Mouse (Mus musculus): ENCODE results near the gene Slc25a13. TPM values are rescaled to one million over a fixed set of nuclear protein-coding genes. Genes with fewer than 3 reads are reported as not detected.

Slc25a13 gene
- total and polyA plus RNA-seq, 2 experiments from 2014 or later, result 3.4 to 3.5 TPM

DNA sequence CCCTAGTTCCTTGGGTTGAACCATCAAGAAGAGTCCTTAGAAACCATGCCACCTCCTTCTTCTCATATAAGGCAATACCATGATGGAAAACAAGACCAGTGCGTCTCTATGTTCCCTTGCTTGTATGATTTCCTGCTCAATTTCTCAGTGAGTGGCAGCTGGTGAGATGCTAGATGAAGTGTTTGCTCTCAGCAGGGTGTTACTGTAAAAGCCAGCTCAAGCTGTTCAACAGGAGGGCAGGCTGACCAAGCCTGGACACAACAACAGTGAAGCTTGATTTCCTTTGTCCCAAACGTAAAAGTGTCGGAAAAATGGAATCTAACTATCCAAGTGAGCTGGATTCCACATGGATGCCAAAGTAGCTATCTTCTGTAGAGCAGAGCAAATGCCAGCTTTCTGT lies 91.4 kb downstream of the Slc25a13 start:
- H3K27ac ChIP-seq, result no peak overlapping the region
- 51% methylated on average over 3 of the region's 3 CpGs for WGBS
- H3K27me3 ChIP-seq (ENCODE audit: insufficient read depth, low read length), result no peaks in the 10 kb centered on the region
- H3K36me3 ChIP-seq (ENCODE audit: insufficient read depth, low read length), result no peaks in the 10 kb centered on the region
- no peak overlapping the region for H3K9ac ChIP-seq (replicated peaks; ENCODE audit: low read length)
- no peak overlapping the region for H3K4me2 ChIP-seq (ENCODE audit: low read depth, low read length)
- no peaks in the 10 kb centered on the region for H3K9me3 ChIP-seq (ENCODE audit: low read length)
- no peak for TF ChIP-seq CTCF (IDR thresholded peaks at IDR 0.05; ENCODE audit: low read depth)
- no peak overlapping the region for H3K4me3 ChIP-seq (ENCODE audit: low read length)
- peak; percentile 38; the same call in 1 of the 2 replicates for ATAC-seq
- H3K4me1 ChIP-seq (ENCODE audit: insufficient read depth, low read length), result no peaks in the 10 kb centered on the region
- DNase-seq (ENCODE audit: low spot score), result no peak

DNA sequence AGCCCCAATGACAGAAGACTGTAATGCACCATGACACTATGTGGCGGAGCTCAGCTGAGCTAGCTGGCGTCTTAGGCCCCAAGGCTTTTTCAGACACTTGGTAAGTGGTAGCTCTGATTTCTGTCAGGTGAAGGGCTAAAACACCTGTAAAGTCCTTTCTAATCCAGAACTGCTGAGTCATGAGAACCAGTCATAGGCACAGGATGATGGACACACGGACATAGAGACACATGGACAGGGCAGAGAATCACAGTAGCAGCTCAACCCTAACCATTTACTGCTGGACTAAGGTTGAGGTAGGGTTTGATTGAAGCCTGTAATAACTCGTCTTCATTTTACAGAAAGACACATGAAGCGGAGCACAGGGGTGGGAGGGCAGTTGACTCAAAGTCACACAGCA lies 95.1 kb downstream of the Slc25a13 start:
- Histone ChIP-seq H3K4me1 (ENCODE audit: insufficient read depth, low read length) (no peaks in the 10 kb centered on the region), H3K4me2 (ENCODE audit: low read depth, low read length) (no peak overlapping the region), H3K36me3 (ENCODE audit: insufficient read depth, low read length) (no peaks in the 10 kb centered on the region), H3K4me3 (ENCODE audit: low read length) (no peak overlapping the region), H3K9me3 (ENCODE audit: low read length) (no peaks in the 10 kb centered on the region), H3K9ac (replicated peaks; ENCODE audit: low read length) (no peak overlapping the region), H3K27me3 (ENCODE audit: insufficient read depth, low read length) (no peaks in the 10 kb centered on the region), H3K27ac (no peak overlapping the region)
- DNase-seq (ENCODE audit: low spot score) (no peak), ATAC-seq (no peak)
- 93% methylated on average over 5 of the region's 5 CpGs for WGBS
- TF ChIP-seq CTCF (IDR thresholded peaks at IDR 0.05; ENCODE audit: low read depth), result no peak

DNA sequence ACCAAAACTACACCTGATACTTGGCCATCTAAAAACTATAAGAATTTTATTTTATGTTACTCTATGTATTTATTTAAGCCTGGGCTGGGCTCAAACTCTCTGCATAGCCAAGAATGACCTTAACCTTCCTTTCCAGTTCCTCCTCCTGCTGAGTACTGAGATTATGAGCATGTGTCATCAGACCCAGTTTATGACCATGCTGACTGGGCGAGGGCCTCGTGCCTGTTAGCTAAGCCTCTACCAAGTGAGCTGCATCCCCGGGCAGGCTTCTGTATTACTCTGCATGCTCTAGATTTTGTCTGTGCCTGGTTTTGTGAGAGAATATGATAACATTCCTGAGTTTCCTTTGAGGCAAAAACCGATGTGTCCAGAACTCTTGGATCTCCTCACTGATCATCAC lies 96.1 kb downstream of the Slc25a13 start:
- Histone ChIP-seq H3K4me3 (ENCODE audit: low read length) (no peak overlapping the region), H3K9me3 (ENCODE audit: low read length) (no peaks in the 10 kb centered on the region), H3K4me2 (ENCODE audit: low read depth, low read length) (no peak overlapping the region), H3K27me3 (ENCODE audit: insufficient read depth, low read length) (no peaks in the 10 kb centered on the region), H3K4me1 (ENCODE audit: insufficient read depth, low read length) (no peaks in the 10 kb centered on the region), H3K36me3 (ENCODE audit: insufficient read depth, low read length) (no peaks in the 10 kb centered on the region), H3K9ac (replicated peaks; ENCODE audit: low read length) (no peak overlapping the region), H3K27ac (no peak overlapping the region)
- 84% methylated on average over 4 of the region's 4 CpGs for WGBS
- no peak for TF ChIP-seq CTCF (IDR thresholded peaks at IDR 0.05; ENCODE audit: low read depth)
- ATAC-seq (no peak), DNase-seq (ENCODE audit: low spot score) (no peak)

DNA sequence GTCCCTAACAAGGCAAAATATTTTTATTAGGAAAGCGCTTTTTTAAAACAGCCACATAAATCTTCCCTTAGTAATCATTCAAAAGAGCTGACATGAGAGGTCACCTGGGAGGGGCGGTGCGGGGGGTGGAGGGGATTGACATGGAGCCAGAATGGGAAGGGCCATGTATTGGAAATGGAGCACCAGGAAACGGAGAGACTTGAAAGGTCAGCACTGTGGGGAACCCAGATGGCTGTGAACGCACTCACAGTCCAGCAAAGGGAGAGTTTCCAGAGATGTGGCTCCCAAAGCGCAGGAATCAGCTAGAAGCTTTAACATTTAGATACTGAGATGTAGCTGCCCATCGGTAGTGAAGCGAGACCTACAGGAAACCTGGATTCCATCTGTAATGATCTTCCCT lies 101.2 kb downstream of the Slc25a13 start:
- no peaks in the 10 kb centered on the region for H3K27me3 ChIP-seq (ENCODE audit: insufficient read depth, low read length)
- 68% methylated on average over 8 of the region's 8 CpGs for WGBS
- no peak for TF ChIP-seq CTCF (IDR thresholded peaks at IDR 0.05; ENCODE audit: low read depth)
- no peaks in the 10 kb centered on the region for H3K4me1 ChIP-seq (ENCODE audit: insufficient read depth, low read length)
- H3K36me3 ChIP-seq (ENCODE audit: insufficient read depth, low read length), result no peaks in the 10 kb centered on the region
- no peak overlapping the region for H3K27ac ChIP-seq
- H3K9me3 ChIP-seq (ENCODE audit: low read length), result no peaks in the 10 kb centered on the region
- ATAC-seq (no peak), DNase-seq (ENCODE audit: low spot score) (no peak)
- H3K4me2 ChIP-seq (ENCODE audit: low read depth, low read length), result no peak overlapping the region
- no peak overlapping the region for H3K4me3 ChIP-seq (ENCODE audit: low read length)
- H3K9ac ChIP-seq (replicated peaks; ENCODE audit: low read length), result no peak overlapping the region

DNA sequence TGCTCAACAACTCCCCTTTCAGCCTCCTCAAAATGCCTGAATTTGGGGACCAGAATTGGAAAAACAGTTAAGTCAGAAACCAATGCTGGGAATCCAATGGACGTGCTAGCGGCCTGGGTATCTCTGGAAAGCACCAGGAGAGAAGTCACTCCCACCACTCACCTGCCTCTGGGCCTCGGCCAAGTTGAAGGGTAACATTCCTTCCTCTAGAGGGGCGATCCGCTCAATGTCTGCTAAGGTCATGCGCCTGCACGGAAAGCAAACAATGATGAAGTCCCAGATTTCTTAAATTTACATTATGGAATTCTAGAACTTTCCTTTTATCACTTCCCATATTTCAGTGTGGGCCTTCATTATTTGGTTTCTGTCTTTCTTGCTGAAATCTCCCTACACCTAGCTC lies 103.2 kb downstream of the Slc25a13 start:
- TF ChIP-seq CTCF (IDR thresholded peaks at IDR 0.05; ENCODE audit: low read depth), result no peak
- Histone ChIP-seq H3K4me2 (ENCODE audit: low read depth, low read length) (no peak overlapping the region), H3K36me3 (ENCODE audit: insufficient read depth, low read length) (no peaks in the 10 kb centered on the region), H3K27me3 (ENCODE audit: insufficient read depth, low read length) (no peaks in the 10 kb centered on the region), H3K9me3 (ENCODE audit: low read length) (no peaks in the 10 kb centered on the region), H3K4me1 (ENCODE audit: insufficient read depth, low read length) (no peaks in the 10 kb centered on the region), H3K27ac (no peak overlapping the region), H3K9ac (replicated peaks; ENCODE audit: low read length) (no peak overlapping the region), H3K4me3 (ENCODE audit: low read length) (no peak overlapping the region)
- DNase-seq (ENCODE audit: low spot score) (no peak), ATAC-seq (no peak)
- 92% methylated on average over 7 of the region's 7 CpGs for WGBS

DNA sequence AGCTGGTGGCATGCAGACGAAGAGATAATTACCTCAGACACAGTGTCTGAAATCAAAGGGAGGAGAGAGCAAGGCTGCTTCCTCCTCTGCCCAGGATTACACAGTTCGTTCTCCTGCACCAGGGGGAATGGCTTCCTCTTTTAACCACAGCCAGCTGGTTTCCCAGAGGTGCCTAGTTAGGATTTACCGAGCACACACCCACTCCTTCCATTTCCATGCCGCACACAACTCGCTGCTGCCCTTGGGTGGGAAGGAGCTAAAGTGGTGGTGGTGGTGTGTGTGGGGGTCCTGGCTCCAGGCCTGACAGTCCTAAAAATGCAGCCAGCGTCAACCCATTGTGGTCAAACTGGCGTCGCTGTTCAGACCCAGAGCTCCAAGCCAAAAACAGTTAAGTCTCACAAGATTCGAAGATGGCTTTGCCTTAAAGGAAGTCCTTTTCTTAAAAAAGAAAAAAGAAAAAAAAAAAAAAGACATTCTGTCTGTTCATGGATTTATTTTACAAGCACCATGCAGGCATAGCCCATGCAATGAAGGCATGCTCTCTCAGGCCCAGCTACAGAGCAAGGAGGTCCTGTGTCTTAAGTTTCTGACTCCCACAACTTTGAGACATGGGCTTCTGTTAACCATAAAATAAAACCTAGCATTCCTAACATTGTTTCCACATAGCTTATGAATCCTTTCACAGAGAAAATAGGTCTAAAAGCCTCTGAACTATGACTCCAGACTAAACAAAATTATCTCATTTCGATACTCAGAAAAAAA lies 104.0 kb downstream of the Slc25a13 start:
- Histone ChIP-seq H3K4me3 (ENCODE audit: low read length) (no peak overlapping the region), H3K4me2 (ENCODE audit: low read depth, low read length) (0 out of 2 replicates have a peak overlapping the region, but pooled peaks have one; percentile 7), H3K36me3 (ENCODE audit: insufficient read depth, low read length) (no peaks in the 10 kb centered on the region), H3K4me1 (ENCODE audit: insufficient read depth, low read length) (no peaks in the 10 kb centered on the region), H3K9ac (replicated peaks; ENCODE audit: low read length) (no peak overlapping the region), H3K27ac (no peak overlapping the region), H3K27me3 (ENCODE audit: insufficient read depth, low read length) (no peaks in the 10 kb centered on the region), H3K9me3 (ENCODE audit: low read length) (no peaks in the 10 kb centered on the region)
- ATAC-seq, result no peak
- WGBS, result 50% methylated on average over 10 of the region's 10 CpGs
- TF ChIP-seq CTCF (IDR thresholded peaks at IDR 0.05; ENCODE audit: low read depth), result no peak
- DNase-seq (ENCODE audit: low spot score), result no peak

DNA sequence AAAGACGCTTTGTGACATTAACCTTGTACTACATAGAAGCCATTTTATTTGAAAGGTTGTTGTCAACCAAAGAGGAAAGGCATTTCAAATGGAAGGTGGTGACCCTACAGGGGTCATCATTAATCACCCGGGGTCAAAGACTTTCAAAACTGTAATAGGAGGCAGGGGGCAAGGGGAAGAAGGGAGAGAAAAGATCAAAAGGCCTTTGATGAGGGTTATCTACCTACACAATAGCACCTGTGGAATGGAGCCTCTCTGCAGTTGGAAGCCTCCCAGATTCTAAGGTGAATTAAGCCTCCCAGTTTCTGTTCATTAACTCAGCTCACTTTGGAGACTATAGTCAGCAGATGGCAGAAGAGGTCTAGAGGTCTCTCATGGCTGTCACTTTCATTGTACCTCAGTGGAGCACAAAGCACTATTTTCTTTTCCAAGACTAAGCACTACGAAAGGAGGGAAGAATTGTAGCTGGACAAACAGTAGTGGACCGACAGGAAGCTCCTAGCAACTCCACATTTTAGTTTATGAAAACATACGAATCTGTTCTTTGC lies 109.5 kb downstream of the Slc25a13 start:
- DNase-seq (ENCODE audit: low spot score) (peak; percentile 26), ATAC-seq (no peak)
- peak; percentile 37 for TF ChIP-seq CTCF (IDR thresholded peaks at IDR 0.05; ENCODE audit: low read depth)
- no peak overlapping the region for H3K27ac ChIP-seq
- no peaks in the 10 kb centered on the region for H3K36me3 ChIP-seq (ENCODE audit: insufficient read depth, low read length)
- H3K9me3 ChIP-seq (ENCODE audit: low read length), result no peaks in the 10 kb centered on the region
- no peaks in the 10 kb centered on the region for H3K27me3 ChIP-seq (ENCODE audit: insufficient read depth, low read length)
- no peaks in the 10 kb centered on the region for H3K4me1 ChIP-seq (ENCODE audit: insufficient read depth, low read length)
- WGBS, result 54% methylated on average over 5 of the region's 5 CpGs
- H3K4me2 ChIP-seq (ENCODE audit: low read depth, low read length), result no peak overlapping the region
- H3K9ac ChIP-seq (replicated peaks; ENCODE audit: low read length), result no peak overlapping the region
- no peak overlapping the region for H3K4me3 ChIP-seq (ENCODE audit: low read length)
